Mouse (Mus musculus) C2C12 (cell line): ENCODE results near the gene E330034G19Rik.

Source experiments
- CTCF ChIP-seq: IDR thresholded peaks from one replicate; pipeline ENCODE4 v1.5.1; 2011; ENCODE audit not compliant: control insufficient read depth, insufficient read depth, insufficient read length
- MAX ChIP-seq: IDR thresholded peaks from one replicate; pipeline ENCODE4 v1.6.1; 2011; ENCODE audit warnings: mild to moderate bottlenecking, control low read depth

DNA sequence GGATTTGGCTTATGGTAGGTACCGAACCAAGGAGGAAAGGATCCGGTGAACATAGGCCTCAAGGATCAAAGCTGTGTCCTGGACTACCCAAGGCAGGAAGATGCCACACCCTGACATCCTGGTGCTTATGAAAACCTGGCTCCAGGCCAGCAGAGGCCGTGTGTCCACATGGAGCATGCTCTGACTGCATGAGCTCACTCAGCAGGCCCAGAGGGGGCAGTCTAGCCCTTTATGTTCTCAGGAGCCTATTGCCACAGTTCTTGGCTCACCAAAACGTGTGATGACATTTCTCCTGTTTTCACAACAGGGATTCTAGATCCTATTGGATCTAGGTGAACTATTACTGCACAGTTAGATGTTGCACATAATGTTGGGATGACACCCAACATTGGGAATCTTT is 11.7 kb upstream of the E330034G19Rik start:
- no peak for TF ChIP-seq MAX
- TF ChIP-seq CTCF, result no peak
